Mouse (Mus musculus) layer of hippocampus, postnatal 14 days (tissue): ENCODE results near the gene Strn. TPM values are rescaled to one million over a fixed set of nuclear protein-coding genes. Genes with fewer than 3 reads are reported as not detected.

ENCODE experiments used
- DNase-seq, 2 experiments: peaks; one replicate each; pipeline ENCODE4 v3.0.0; 2021 to 2022; ENCODE audit warnings: low spot score in 2 of 2, mixed read lengths in 1 of 2
- long read RNA-seq, 2 experiments: library from polyadenylated mRNA; stranded (forward); transcript quantifications; one replicate each; pipeline ENCODE4 v2.0.0; 2021
- total RNA-seq, 2 experiments: library from RNA; stranded (reverse); gene quantifications; 2 replicates each; pipeline ENCODE4 v1.2.3; 2021

Gene Strn
- 10 to 100 TPM; 78.6 to 81.0 TPM for total RNA-seq
- long read RNA-seq, experiment 1, full-length matches to known transcripts, result 7 of 21 reads
- long read RNA-seq, experiment 1, partial matches to known transcripts, result 2 of 21 reads
- long read RNA-seq, experiment 1, other reads (novel, unspliced or antisense), result 12 of 21 reads
- long read RNA-seq, experiment 2, full-length matches to known transcripts, result 8 of 24 reads
- long read RNA-seq, experiment 2, partial matches to known transcripts, result 4 of 24 reads
- long read RNA-seq, experiment 2, other reads (novel, unspliced or antisense), result 12 of 24 reads

- DNase-seq, result no peak
Measured at GRCm38 (mm10) chr17:78737096-78737495, at the start of gene Strn. Gene Strn (minus strand): TSS chr17:78737196.

- no peak for DNase-seq
Measured at GRCm38 (mm10) chr17:78778765-78779164, 41.8 kb upstream of the Strn start.

GRCm38 (mm10) chr17:78772317-78772716 lies 35.3 kb upstream of the Strn start:
- DNase-seq, result no peak

DNA sequence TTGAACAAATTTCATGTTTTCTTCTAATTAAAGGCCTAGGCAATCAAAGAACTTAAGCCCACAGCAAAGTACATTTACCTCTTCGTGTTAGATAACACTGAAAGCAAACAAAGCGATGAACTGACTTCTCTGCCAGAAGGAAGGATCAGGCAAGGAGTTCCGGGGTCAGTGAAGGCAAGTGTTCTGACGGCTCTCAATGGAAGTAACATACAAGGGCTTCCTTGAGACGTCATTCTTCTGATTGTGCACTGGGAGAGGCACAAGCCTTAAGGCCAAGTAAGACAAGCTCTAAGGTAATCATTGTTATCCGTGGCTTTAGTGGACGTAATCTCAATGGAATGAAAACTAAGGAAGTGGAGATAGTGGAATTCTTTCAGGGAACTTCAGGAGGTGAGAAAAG lies 33.9 kb upstream of the Strn start:
- no peak for DNase-seq

GRCm38 (mm10) chr17:78769341-78769740 lies 32.3 kb upstream of the Strn start:
- DNase-seq, result no peak

- no peak for DNase-seq
Measured at GRCm38 (mm10) chr17:78768937-78769336, 31.9 kb upstream of the Strn start.

DNA sequence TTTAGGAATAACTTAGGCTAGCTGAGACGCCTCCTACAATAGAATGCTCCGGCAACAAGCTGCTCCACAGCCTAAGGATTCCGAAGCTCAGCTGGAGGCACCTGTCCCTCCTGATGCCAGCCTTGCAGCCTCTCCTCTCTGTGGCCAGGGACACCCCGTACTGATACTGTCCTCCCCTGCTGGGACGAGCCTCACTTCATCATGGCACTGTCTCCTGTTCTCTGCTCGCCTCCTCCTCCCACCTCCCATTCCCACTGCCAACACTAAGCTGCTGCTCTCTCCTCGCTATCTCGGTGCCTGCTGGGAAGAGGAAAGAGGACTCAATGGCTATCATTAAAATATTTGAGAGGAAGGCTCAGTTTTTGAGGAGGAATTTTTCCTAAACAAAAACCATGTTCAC lies 30.6 kb upstream of the Strn start:
- DNase-seq, result no peak

DNA sequence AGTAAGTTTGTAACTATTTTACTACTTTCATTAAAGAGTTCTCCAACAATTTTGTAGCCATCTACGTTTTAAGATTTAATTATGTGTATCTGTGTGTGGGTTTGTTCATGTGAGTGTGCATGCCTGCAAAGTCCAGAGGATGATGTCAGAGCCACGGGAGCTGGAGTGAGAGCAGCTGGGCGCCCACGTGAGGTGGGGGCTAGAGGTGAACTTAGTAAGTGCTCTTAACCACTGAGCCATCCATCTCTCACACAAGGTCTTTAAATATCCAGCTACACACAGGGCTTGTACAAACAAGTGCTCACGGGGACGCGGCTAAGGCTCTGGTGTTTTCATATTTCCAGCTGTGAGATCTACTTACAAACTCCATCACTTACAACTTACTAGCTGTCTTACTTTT lies 29.1 kb upstream of the Strn start:
- no peak for DNase-seq

- DNase-seq, result no peak
Measured at GRCm38 (mm10) chr17:78763272-78763671, 26.3 kb upstream of the Strn start.

DNA sequence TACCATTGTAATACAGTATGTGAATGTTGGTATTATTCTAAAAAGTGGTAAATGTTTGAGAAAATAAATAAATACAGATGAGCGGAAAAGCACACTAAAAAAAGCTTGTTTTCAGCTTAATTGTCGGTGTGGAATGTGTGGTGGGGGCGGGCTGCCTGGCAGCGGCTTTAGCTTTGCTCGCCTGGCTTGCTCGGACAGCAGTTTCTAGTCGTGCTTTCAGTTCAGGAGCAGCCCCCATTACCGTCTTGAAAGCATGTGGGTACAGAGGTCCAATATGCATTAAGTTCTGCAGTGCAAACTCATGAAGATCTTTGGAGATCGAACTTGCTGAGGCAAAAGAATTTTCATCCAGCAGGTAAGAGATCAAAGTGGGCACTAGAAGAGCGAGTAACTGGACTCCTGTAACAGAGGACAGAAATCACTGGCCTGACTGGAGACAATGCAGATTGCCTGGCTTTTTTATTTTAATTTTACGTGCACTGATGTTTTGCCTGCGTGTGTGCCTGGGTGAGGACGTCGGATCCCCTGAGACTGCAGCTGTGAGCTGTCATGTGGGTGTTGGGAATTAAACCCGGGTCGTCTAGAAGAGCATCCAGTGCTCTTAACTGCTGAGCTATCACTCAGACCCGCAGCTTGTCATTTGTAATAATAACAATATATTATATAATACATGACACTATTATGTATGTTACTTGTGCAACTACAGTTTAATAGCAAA lies 16.1 kb upstream of the Strn start:
- no peak for DNase-seq

DNA sequence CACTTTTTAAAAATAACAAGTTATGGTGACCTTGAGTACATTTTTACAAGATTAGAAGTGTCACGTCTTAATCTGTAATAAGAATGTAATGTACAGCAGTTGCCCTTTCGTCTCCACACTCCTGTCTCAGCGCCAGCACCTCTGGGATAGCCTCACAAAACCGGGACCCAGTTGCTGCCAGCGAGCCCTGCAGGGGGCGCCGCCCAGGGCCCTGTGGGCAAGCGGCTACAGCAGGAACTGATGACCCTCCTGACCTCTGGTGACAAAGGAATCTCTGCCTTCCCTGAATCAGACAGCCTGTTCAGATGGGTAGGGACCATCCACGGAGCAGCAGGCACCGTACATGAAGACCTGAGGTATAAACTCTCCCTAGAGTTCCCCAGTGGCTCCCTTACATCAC lies 15.1 kb upstream of the Strn start:
- no peak for DNase-seq

DNA sequence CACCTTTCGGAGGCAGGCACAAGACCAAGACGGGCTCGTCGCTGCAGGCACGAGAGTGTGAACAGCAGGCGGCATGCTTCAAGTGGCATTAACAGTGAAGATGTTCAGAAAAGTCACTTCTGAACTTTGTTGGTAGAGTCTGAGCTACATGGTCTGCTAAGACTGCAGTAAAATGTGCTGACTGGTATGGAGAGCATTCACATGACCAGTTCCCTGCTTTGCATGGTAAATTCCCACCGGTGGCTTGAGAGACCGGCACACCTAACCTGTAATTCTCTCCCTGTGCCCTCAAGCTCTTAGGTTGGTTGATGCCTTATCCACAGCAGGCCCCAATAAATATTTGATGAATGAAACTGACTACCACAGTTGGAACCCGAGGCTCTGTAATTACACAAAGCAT lies 11.4 kb upstream of the Strn start:
- no peak for DNase-seq

DNA sequence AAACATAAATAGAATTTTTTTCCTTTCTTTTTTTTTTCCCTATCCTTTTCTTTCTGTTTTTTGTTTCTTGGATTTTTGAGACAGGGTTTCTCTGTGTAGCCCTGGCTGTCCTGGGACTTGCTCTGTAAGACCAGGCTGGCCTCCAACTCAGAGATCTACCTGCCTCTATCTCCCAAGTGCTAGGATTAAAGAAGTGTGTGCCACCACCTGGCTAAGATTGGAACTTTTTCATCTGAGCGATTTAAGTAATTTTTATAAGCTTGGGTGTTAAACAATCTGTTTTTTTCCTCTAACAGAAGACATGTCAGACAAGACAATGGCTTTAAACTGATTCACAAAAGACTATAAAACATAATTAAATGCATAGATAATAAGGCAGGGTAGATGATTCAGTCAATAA lies 1.4 kb upstream of the Strn start:
- no peak for DNase-seq

GRCm38 (mm10) chr17:78737771-78738170 lies 775 bp upstream of the Strn start:
- no peak for DNase-seq

DNA sequence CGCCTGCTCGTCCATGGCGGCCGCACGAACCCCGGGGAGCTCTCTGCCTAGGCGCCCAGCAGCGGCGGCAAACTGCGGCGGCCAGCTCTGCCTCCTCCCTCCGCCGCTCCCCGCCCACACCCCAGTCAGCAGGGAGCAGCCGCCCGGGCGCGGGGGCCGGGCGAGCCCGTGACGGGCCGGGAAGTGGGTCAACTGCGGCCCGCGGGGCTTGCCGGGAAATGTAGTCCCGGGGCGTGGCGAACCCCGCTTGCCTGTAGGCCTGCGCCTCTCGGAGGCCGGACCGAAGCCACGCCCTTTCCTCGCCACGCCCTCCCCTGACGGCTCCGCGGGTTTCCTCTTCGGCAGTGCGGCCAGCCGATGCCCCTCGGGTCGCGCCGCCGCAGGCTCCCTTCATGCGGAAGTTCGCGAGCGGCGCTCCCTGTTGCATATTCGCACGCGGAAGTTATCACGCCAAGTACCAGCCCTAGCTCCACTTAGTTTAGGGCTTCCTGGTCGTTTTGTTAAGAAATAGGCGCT lies 465 bp downstream of the Strn start:
- peak; percentile 97 to 99 for DNase-seq

- peak; percentile 19 to 40 for DNase-seq
Measured at GRCm38 (mm10) chr17:78735731-78736472, 1.1 kb downstream of the Strn start.

- DNase-seq, result no peak
Measured at GRCm38 (mm10) chr17:78734806-78735205, 2.2 kb downstream of the Strn start.

- no peak for DNase-seq
Measured at GRCm38 (mm10) chr17:78732056-78732455, 4.9 kb downstream of the Strn start.

DNA sequence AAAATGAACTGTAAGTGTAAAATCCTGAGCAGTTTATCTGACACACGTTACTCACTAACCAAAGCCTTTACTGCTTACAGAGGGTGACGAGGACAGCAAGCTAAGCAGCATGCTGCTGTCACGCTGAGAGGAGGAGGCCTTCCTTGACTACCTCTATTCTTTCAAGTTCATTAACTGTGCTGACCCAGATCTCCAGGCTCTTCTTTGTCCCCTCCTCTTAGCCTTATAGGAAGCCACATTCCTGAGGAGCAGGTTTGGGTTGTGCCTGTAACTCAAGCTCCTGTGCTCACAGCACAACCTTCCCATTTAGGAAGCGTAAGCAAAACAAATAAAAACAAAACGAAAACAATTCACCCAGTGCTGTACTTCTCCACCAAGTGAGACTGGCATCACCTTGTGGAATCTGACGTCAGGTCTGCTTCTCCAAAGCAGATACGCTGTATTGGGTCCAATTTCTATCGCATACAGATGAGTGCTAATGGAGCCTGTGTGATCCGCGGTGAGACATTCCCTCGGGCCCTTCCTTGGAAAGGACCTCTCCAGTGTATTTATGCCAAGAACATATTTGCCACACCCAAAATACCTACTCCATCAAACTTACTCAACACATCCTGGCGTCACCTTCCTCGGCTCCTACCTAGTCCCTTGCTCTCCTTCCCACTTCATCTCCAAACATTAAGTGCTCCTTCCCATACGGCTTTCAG lies 10.1 kb downstream of the Strn start:
- DNase-seq, result no peak

DNA sequence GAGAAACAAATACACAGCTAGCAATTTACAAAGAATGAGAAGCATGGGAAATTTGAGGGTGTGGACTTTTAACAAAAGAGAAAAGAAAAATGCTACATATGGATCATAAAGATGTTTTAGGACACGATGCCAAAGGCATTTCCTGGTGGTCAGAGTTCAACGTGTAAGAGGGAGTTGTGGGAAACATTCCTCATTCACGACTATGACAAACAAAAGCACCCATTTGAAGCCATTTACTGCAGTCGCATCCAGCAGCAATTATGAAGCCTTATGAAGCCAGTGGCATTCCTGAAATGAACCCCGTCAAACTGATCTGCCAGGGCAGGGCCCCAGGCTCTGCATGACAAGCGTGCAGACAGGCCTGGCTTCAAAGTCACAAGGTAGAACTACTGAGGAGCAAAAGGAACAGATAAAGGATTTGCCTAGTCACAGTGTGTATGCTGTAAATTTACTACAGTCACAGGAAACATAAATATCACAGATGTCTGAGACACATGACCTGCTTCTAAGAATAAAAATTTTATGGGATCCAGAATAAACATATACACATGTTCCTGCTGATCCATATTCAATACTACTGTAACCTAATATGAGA lies 12.4 kb downstream of the Strn start:
- no peak for DNase-seq

- DNase-seq, result no peak
Measured at GRCm38 (mm10) chr17:78721690-78722089, 15.3 kb downstream of the Strn start.
